Mouse (Mus musculus) brain, embryonic 14.5 days (tissue): ENCODE measurements around the gene Fmnl2.

ENCODE experiments used
- CTCF ChIP-seq: fragments of 200-500 bp; IDR thresholded peaks from 2 replicates; pipeline ENCODE4 v1.5.1; 2012; ENCODE audit warnings: inconsistent platforms, mild to moderate bottlenecking, moderate library complexity, borderline replicate concordance; ENCODE audit not compliant: insufficient read depth, insufficient read length; ENCODE audit errors: extremely low read depth
- POLR2A ChIP-seq: fragments of 200-500 bp; IDR thresholded peaks from 2 replicates; pipeline ENCODE4 v1.6.1; 2012; ENCODE audit warnings: mild to moderate bottlenecking, inconsistent platforms, borderline replicate concordance; ENCODE audit not compliant: poor library complexity, insufficient read depth, insufficient read length, severe bottlenecking; ENCODE audit errors: extremely low read depth

DNA sequence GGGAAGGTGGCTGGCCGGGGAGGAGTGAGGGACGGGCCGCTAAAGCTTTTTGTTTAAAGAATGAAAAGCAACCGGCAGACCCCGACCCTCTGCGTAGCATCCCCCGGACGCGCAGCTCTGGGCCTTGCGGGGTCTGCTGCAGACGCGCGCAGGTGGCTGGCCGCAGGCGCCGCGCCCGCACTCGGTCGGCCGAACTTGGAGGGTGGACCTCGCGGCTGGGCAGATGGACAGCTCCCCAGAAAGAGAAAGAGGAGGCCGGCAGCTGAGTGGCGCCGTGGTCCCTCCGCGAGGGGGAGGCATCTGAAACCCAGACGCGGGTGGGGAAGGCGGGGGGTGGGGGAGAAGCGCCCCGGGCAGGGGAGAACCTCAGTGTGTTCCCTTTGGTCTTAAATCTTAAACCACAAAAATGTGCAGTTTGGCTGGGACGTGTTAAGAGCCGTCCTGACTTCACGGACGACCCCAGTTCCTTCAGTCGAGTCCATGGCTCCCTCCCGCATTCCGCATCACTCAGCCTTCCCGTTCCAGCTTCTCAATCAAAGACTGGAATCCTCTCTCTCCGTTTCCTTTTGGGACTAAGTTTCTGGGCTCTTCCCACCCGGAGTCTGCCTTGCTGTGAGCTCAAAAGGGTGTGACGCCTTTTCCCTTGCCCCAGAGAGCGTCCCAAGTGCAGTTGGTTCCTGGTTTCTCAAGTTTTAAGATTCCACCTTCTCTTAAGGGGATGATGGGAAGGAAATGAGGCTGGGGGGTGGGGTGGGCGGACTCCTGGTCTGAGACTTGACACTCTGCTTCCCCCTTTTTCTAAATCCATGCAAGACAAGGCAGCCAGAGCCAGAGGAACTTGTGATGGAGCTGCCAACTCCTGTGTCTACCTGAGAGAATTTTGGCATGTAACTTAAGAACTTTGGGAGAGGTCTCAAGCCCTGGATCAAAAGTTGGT lies 1.1 kb downstream of the Fmnl2 start:
- TF ChIP-seq POLR2A (0 out of 2 replicates have a peak, but pooled peaks have one; percentile 21), CTCF (no peak)
